Mouse (Mus musculus): ENCODE results near the gene St7.

St7 gene

GRCm38 (mm10) chr6:17816865-17817435, 124.2 kb downstream of the St7 start:
- DNase-seq (ENCODE audit: low spot score in 2 of 2) = no peak

- no peak for DNase-seq (ENCODE audit: low spot score in 2 of 2)
Observed at GRCm38 (mm10) chr6:17823614-17824013, 130.9 kb downstream of the St7 start.

GRCm38 (mm10) chr6:17824735-17825134, 132.0 kb downstream of the St7 start:
- no peak for DNase-seq (ENCODE audit: low spot score in 2 of 2)

GRCm38 (mm10) chr6:17828382-17828781, 135.6 kb downstream of the St7 start:
- no peak for DNase-seq (ENCODE audit: low spot score in 2 of 2)

- DNase-seq (ENCODE audit: low spot score in 2 of 2) = no peak
Observed at GRCm38 (mm10) chr6:17829981-17830380, 137.2 kb downstream of the St7 start.

- DNase-seq (ENCODE audit: low spot score in 2 of 2) = peak; percentile 19 to 60
Observed at GRCm38 (mm10) chr6:17834493-17834892, 141.8 kb downstream of the St7 start.

- no peak for DNase-seq (ENCODE audit: low spot score in 2 of 2)
Observed at GRCm38 (mm10) chr6:17835693-17836092, 143.0 kb downstream of the St7 start.

GRCm38 (mm10) chr6:17837676-17838075, 144.9 kb downstream of the St7 start:
- no peak for DNase-seq (ENCODE audit: low spot score in 2 of 2)

GRCm38 (mm10) chr6:17840431-17840830, 147.7 kb downstream of the St7 start:
- DNase-seq (ENCODE audit: low spot score in 2 of 2) = no peak

GRCm38 (mm10) chr6:17842759-17843158, 150.0 kb downstream of the St7 start:
- DNase-seq (ENCODE audit: low spot score in 2 of 2) = peak; percentile 26 to 50

- peak in 1 of 2 experiments; percentile 8 for DNase-seq (ENCODE audit: low spot score in 2 of 2)
Observed at GRCm38 (mm10) chr6:17851316-17851715, 158.6 kb downstream of the St7 start.

GRCm38 (mm10) chr6:17853587-17854274, 161.0 kb downstream of the St7 start:
- no peak for DNase-seq (ENCODE audit: low spot score in 2 of 2)

GRCm38 (mm10) chr6:17855616-17856015, 162.9 kb downstream of the St7 start:
- no peak for DNase-seq (ENCODE audit: low spot score in 2 of 2)

GRCm38 (mm10) chr6:17859564-17859963, 166.8 kb downstream of the St7 start:
- no peak for DNase-seq (ENCODE audit: low spot score in 2 of 2)

- DNase-seq (ENCODE audit: low spot score in 2 of 2) = no peak
Observed at GRCm38 (mm10) chr6:17860463-17860862, 167.7 kb downstream of the St7 start.

GRCm38 (mm10) chr6:17867796-17868195, 175.1 kb downstream of the St7 start:
- DNase-seq (ENCODE audit: low spot score in 2 of 2) = no peak

- DNase-seq (ENCODE audit: low spot score in 2 of 2) = no peak
Observed at GRCm38 (mm10) chr6:17871831-17872372, 179.2 kb downstream of the St7 start.

- no peak for DNase-seq (ENCODE audit: low spot score in 2 of 2)
Observed at GRCm38 (mm10) chr6:17875606-17876005, 182.9 kb downstream of the St7 start.

GRCm38 (mm10) chr6:17876023-17876613, 183.4 kb downstream of the St7 start:
- no peak for DNase-seq (ENCODE audit: low spot score in 2 of 2)

GRCm38 (mm10) chr6:17876670-17877179, 184.0 kb downstream of the St7 start:
- no peak for DNase-seq (ENCODE audit: low spot score in 2 of 2)

GRCm38 (mm10) chr6:17882943-17883342, 190.2 kb downstream of the St7 start:
- DNase-seq (ENCODE audit: low spot score in 2 of 2) = no peak

GRCm38 (mm10) chr6:17887765-17888164, 195.0 kb downstream of the St7 start:
- no peak for DNase-seq (ENCODE audit: low spot score in 2 of 2)

- DNase-seq (ENCODE audit: low spot score in 2 of 2) = no peak
Observed at GRCm38 (mm10) chr6:17895562-17895961, 202.8 kb downstream of the St7 start.

Measured in natural killer cell, adult 2 months (primary cell).